In genomic region chr3:100684234-100684975, GRCm38 (mm10) we compare ENCODE assay signal across 8 mouse cellular contexts. TPM values are rescaled to one million over a fixed set of nuclear protein-coding genes. Genes with fewer than 3 reads are reported as not detected.
DNase-seq lines count a peak whose midpoint lies in the region; ATAC-seq and TF ChIP-seq lines count a peak whose summit lies in the region.

No protein-coding gene starts in this region.

- peak overlapping the region; percentile 96 for H3K9ac ChIP-seq in heart, embryonic 16.5 days (ENCODE audit: low read length)
- peak overlapping the region; percentile 99 for H3K9ac ChIP-seq in limb, embryonic 12.5 days (replicated peaks)
- peak overlapping the region; percentile 90 for H3K9ac ChIP-seq in midbrain, postnatal 0 days (replicated peaks; ENCODE audit: low read length, poor library complexity, severe bottlenecking)

- H3K4me1 ChIP-seq in kidney, adult 2 months (ENCODE audit: control insufficient read depth, insufficient read depth, low read length) = peaks cover 16% of the 10 kb centered on the region
- peaks cover 28% of the 10 kb centered on the region for H3K4me1 ChIP-seq in heart, embryonic 16.5 days (ENCODE audit: control insufficient read depth, insufficient read depth, low read length)
- peaks cover 34% of the 10 kb centered on the region for H3K4me1 ChIP-seq in limb, embryonic 12.5 days (replicated peaks)
- H3K4me1 ChIP-seq in midbrain, postnatal 0 days (ENCODE audit: insufficient read depth, low read length) = peaks cover 9% of the 10 kb centered on the region; the same call in 1 of the 2 replicates

- TF ChIP-seq POLR2A in kidney, adult 2 months (IDR thresholded peaks at IDR 0.05; ENCODE audit: low read depth, low read length) = no peak

- peak; percentile 34 for DNase-seq in kidney, adult 2 months
- DNase-seq in kidney, adult 8-10 months = no peak
- DNase-seq in MN1 (ENCODE audit: low spot score) = peak; percentile 32
- peak; percentile 57 for DNase-seq in embryo, embryonic 11 days
- DNase-seq in midbrain, postnatal 0 days (ENCODE audit: low spot score) = peak; percentile 34
- peak; percentile 50 for DNase-seq in yolk sac, embryonic 10.5 days (ENCODE audit: low spot score)

- H3K27ac ChIP-seq in kidney, adult 2 months (ENCODE audit: insufficient read depth, low read depth, low read length) = no peak overlapping the region
- H3K27ac ChIP-seq in heart, embryonic 16.5 days (ENCODE audit: low read length) = peak overlapping the region; percentile 97
- no peak overlapping the region for H3K27ac ChIP-seq in limb, embryonic 12.5 days
- peak overlapping the region; percentile 26; the same call in 1 of the 2 replicates for H3K27ac ChIP-seq in midbrain, postnatal 0 days (ENCODE audit: low read depth, low read length)

- ATAC-seq in heart, embryonic 16.5 days (replicated peaks; ENCODE audit: extremely low read depth, insufficient read depth, low FRiP score) = no peak
- ATAC-seq in limb, embryonic 12.5 days (ENCODE audit: insufficient number of reproducible peaks, insufficient read depth, low FRiP score, low TSS enrichment, low read depth) = no peak
- ATAC-seq in midbrain, postnatal 0 days (ENCODE audit: low FRiP score) = no peak

- H3K4me2 ChIP-seq in heart, embryonic 16.5 days (ENCODE audit: low read depth, low read length) = peak overlapping the region; percentile 92
- H3K4me2 ChIP-seq in limb, embryonic 12.5 days = peak overlapping the region; percentile 90
- H3K4me2 ChIP-seq in midbrain, postnatal 0 days (ENCODE audit: low read depth, low read length, poor library complexity, severe bottlenecking) = peak overlapping the region; percentile 86

- H3K4me3 ChIP-seq in kidney, adult 2 months (ENCODE audit: insufficient read depth, low read depth, low read length) = peak overlapping the region; percentile 95
- peak overlapping the region; percentile 96 for H3K4me3 ChIP-seq in heart, embryonic 16.5 days (ENCODE audit: low read length)
- peak overlapping the region; percentile 88 for H3K4me3 ChIP-seq in limb, embryonic 12.5 days (replicated peaks)
- H3K4me3 ChIP-seq in midbrain, postnatal 0 days (ENCODE audit: low read depth, low read length) = peak overlapping the region; percentile 54

- no peaks in the 10 kb centered on the region for H3K9me3 ChIP-seq in heart, embryonic 16.5 days (replicated peaks; ENCODE audit: control insufficient read depth, low read length)
- no peaks in the 10 kb centered on the region for H3K9me3 ChIP-seq in limb, embryonic 12.5 days
- no peaks in the 10 kb centered on the region for H3K9me3 ChIP-seq in midbrain, postnatal 0 days (ENCODE audit: low read length)

- H3K36me3 ChIP-seq in kidney, adult 2 months (ENCODE audit: control insufficient read depth, insufficient read depth, low read length) = no peaks in the 10 kb centered on the region
- H3K36me3 ChIP-seq in heart, embryonic 16.5 days (ENCODE audit: control insufficient read depth, insufficient read depth) = no peaks in the 10 kb centered on the region
- H3K36me3 ChIP-seq in limb, embryonic 12.5 days = no peaks in the 10 kb centered on the region
- H3K36me3 ChIP-seq in midbrain, postnatal 0 days (ENCODE audit: insufficient read depth, low read length) = no peaks in the 10 kb centered on the region

- under 1% methylated on average over 25 of the region's 25 CpGs for WGBS in kidney, adult 2 months
- under 1% methylated on average over 25 of the region's 25 CpGs for WGBS in heart, embryonic 16.5 days
- under 1% methylated on average over 25 of the region's 25 CpGs for WGBS in limb, embryonic 12.5 days
- under 1% methylated on average over 25 of the region's 25 CpGs for whole genome bisulfite sequencing in midbrain, postnatal 0 days

- H3K27me3 ChIP-seq in kidney, adult 2 months (replicated peaks; ENCODE audit: control insufficient read depth, insufficient read depth, low read length) = no peaks in the 10 kb centered on the region
- H3K27me3 ChIP-seq in heart, embryonic 16.5 days (ENCODE audit: control insufficient read depth, insufficient read depth, low read length) = no peaks in the 10 kb centered on the region
- H3K27me3 ChIP-seq in limb, embryonic 12.5 days = no peaks in the 10 kb centered on the region
- no peaks in the 10 kb centered on the region for H3K27me3 ChIP-seq in midbrain, postnatal 0 days (ENCODE audit: insufficient read depth, low read length)

- TF ChIP-seq CTCF in kidney, adult 2 months (conservative IDR thresholded peaks at IDR 0.05; ENCODE audit: insufficient read depth, insufficient read length, low read depth, low read length) = no peak
- TF ChIP-seq CTCF in midbrain, postnatal 0 days (IDR thresholded peaks at IDR 0.05) = no peak

RNA-seq across cellular contexts. Expression of gene Man1a2, which starts 0.9 kb away (rescaled TPM):
- polyA plus RNA-seq in kidney, adult 2 months (2012; rRNA removed) = 8.7 and 9.5 TPM in 2 replicates
- 37.9 and 43.1 TPM in 2 replicates for polyA plus RNA-seq in heart, embryonic 16.5 days (2015; fragmentation: Nextera tagmentation; extraction: Ambion mirVana)
- polyA plus RNA-seq in limb, embryonic 12.5 days (2016; fragmentation: Nextera tagmentation; extraction: Ambion mirVana) = 80.9 and 98.4 TPM in 2 replicates
- total RNA-seq in midbrain, postnatal 0 days (2014; rRNA removed) = 51.5 and 62.7 TPM in 2 replicates
- 42.6 and 70.7 TPM in 2 replicates for polyA plus RNA-seq in midbrain, postnatal 0 days (2015; fragmentation: Nextera tagmentation; extraction: Ambion mirVana)

Comparison
In these comparisons a context has a peak if more than half of its experiments do, and no peak if none do; other contexts are left out.
1. DNase-seq: peak in kidney, adult 2 months (single experiment), MN1 (single experiment), embryo, embryonic 11 days (single experiment), midbrain, postnatal 0 days (single experiment) and yolk sac, embryonic 10.5 days (single experiment); none in kidney, adult 8-10 months (0 of 2).
2. H3K27ac ChIP-seq: peak in heart, embryonic 16.5 days (single experiment) and midbrain, postnatal 0 days (single experiment); none in kidney, adult 2 months (single experiment) and limb, embryonic 12.5 days (single experiment).
3. Peak in every context shown above with its lines, with median percentiles within 50 percentile points of each other: H3K4me3 ChIP-seq, H3K4me2 ChIP-seq and H3K9ac ChIP-seq.